Mouse (Mus musculus): ENCODE measurements around the gene Mad1l1. TPM values are rescaled to one million over a fixed set of nuclear protein-coding genes. Genes with fewer than 3 reads are reported as not detected.

Gene Mad1l1
- polyA plus RNA-seq, 1 experiment from 2014 or later, result 21.0 TPM

- H3K9ac ChIP-seq, result no peak overlapping the region
Measured at GRCm38 (mm10) chr5:140324058-140324457, 2.7 kb upstream of the Mad1l1 start.

GRCm38 (mm10) chr5:140321756-140322575 lies 614 bp upstream of the Mad1l1 start:
- H3K36me3 ChIP-seq (replicated peaks), result 0 out of 2 replicates have a peak, but pooled peaks cover 9% of the 10 kb centered on the region
- H3K4me3 ChIP-seq (replicated peaks), result peak overlapping the region; percentile 91
- H3K4me1 ChIP-seq (replicated peaks), result peaks cover 52% of the 10 kb centered on the region
- H3K27me3 ChIP-seq, result no peaks in the 10 kb centered on the region
- peak overlapping the region; percentile 85 for H3K4me2 ChIP-seq
- under 1% methylated on average over 17 of the region's 17 CpGs for WGBS (ENCODE audit: insufficient replicate concordance)
- peak overlapping the region; percentile 97 for H3K9ac ChIP-seq
- H3K9me3 ChIP-seq (replicated peaks), result no peaks in the 10 kb centered on the region
- peak; percentile 24 for ATAC-seq (ENCODE audit: insufficient read depth)
- H3K27ac ChIP-seq (replicated peaks), result peak overlapping the region; percentile 88

More at GRCm38 (mm10) chr5:140324058-140324457, 2.7 kb upstream of the Mad1l1 start:
- Histone ChIP-seq H3K36me3 (replicated peaks) (peaks cover 22% of the 10 kb centered on the region), H3K9me3 (replicated peaks) (no peaks in the 10 kb centered on the region), H3K4me1 (replicated peaks) (peaks cover 44% of the 10 kb centered on the region), H3K27ac (replicated peaks) (peak overlapping the region; percentile 38; the same call in 1 of the 2 replicates), H3K4me2 (peak overlapping the region; percentile 28), H3K4me3 (replicated peaks) (no peak overlapping the region), H3K27me3 (no peaks in the 10 kb centered on the region)
- WGBS (ENCODE audit: insufficient replicate concordance), result 47% methylated on average over 5 of the region's 5 CpGs
- no peak for ATAC-seq (ENCODE audit: insufficient read depth)

DNA sequence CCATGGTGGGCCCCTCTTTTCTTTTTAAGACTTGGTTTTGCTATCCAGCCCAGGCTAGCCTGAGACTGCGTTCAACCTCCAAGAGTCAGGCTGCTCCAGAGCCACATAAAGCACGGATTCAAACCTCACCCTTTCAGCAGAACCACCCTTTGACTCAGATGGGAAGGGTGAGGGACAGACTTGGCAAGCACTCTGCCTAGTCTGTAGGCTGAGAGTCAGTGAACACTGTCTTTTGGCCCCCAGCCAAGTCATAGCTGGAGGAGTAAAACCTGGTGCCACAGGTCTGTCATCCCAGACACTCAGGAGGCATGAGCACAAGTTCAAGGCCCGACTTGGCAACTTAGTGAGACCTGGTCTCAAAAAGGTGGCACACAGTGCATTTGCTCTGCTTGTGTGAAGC lies 4.6 kb downstream of the Mad1l1 start:
- no peak for ATAC-seq (ENCODE audit: insufficient read depth)
- H3K27ac ChIP-seq (replicated peaks), result no peak overlapping the region
- H3K27me3 ChIP-seq, result no peaks in the 10 kb centered on the region
- H3K9ac ChIP-seq, result no peak overlapping the region
- H3K4me1 ChIP-seq (replicated peaks), result peaks cover 27% of the 10 kb centered on the region
- no peaks in the 10 kb centered on the region for H3K9me3 ChIP-seq (replicated peaks)
- H3K36me3 ChIP-seq (replicated peaks), result peaks cover 33% of the 10 kb centered on the region
- H3K4me2 ChIP-seq, result no peak overlapping the region
- 75% methylated on average over 3 of the region's 3 CpGs for WGBS (ENCODE audit: insufficient replicate concordance)
- no peak overlapping the region for H3K4me3 ChIP-seq (replicated peaks)

GRCm38 (mm10) chr5:140307602-140308001 lies 13.8 kb downstream of the Mad1l1 start:
- Histone ChIP-seq H3K4me2 (no peak overlapping the region), H3K4me3 (replicated peaks) (no peak overlapping the region), H3K27me3 (no peaks in the 10 kb centered on the region), H3K4me1 (replicated peaks) (no peaks in the 10 kb centered on the region), H3K9ac (no peak overlapping the region), H3K9me3 (replicated peaks) (no peaks in the 10 kb centered on the region), H3K36me3 (replicated peaks) (peaks cover 92% of the 10 kb centered on the region), H3K27ac (replicated peaks) (no peak overlapping the region)
- 88% methylated on average over 14 of the region's 14 CpGs for WGBS (ENCODE audit: insufficient replicate concordance)
- ATAC-seq (ENCODE audit: insufficient read depth), result no peak

GRCm38 (mm10) chr5:140306016-140306415 lies 15.3 kb downstream of the Mad1l1 start:
- Histone ChIP-seq H3K9ac (no peak overlapping the region), H3K27me3 (no peaks in the 10 kb centered on the region), H3K36me3 (replicated peaks) (peaks cover 94% of the 10 kb centered on the region), H3K27ac (replicated peaks) (no peak overlapping the region), H3K9me3 (replicated peaks) (no peaks in the 10 kb centered on the region), H3K4me2 (no peak overlapping the region), H3K4me1 (replicated peaks) (no peaks in the 10 kb centered on the region), H3K4me3 (replicated peaks) (no peak overlapping the region)
- 85% methylated on average over 8 of the region's 8 CpGs for WGBS (ENCODE audit: insufficient replicate concordance)
- ATAC-seq (ENCODE audit: insufficient read depth), result no peak

GRCm38 (mm10) chr5:140298291-140298690 lies 23.1 kb downstream of the Mad1l1 start:
- Histone ChIP-seq H3K4me2 (no peak overlapping the region), H3K27ac (replicated peaks) (no peak overlapping the region), H3K4me1 (replicated peaks) (no peaks in the 10 kb centered on the region), H3K9ac (no peak overlapping the region), H3K27me3 (no peaks in the 10 kb centered on the region), H3K4me3 (replicated peaks) (no peak overlapping the region), H3K9me3 (replicated peaks) (no peaks in the 10 kb centered on the region), H3K36me3 (replicated peaks) (peaks cover 75% of the 10 kb centered on the region)
- WGBS (ENCODE audit: insufficient replicate concordance), result 80% methylated on average over 4 of the region's 4 CpGs
- ATAC-seq (ENCODE audit: insufficient read depth), result no peak

GRCm38 (mm10) chr5:140292152-140292551 lies 29.2 kb downstream of the Mad1l1 start:
- no peak for ATAC-seq (ENCODE audit: insufficient read depth)
- 80% methylated on average over 1 of the region's 1 CpGs for WGBS (ENCODE audit: insufficient replicate concordance)

GRCm38 (mm10) chr5:140289161-140289560 lies 32.2 kb downstream of the Mad1l1 start:
- ATAC-seq (ENCODE audit: insufficient read depth), result no peak
- Histone ChIP-seq H3K36me3 (replicated peaks) (peaks cover 77% of the 10 kb centered on the region), H3K9ac (no peak overlapping the region), H3K27ac (replicated peaks) (no peak overlapping the region), H3K4me3 (replicated peaks) (no peak overlapping the region), H3K27me3 (no peaks in the 10 kb centered on the region), H3K4me2 (no peak overlapping the region), H3K9me3 (replicated peaks) (no peaks in the 10 kb centered on the region), H3K4me1 (replicated peaks) (no peaks in the 10 kb centered on the region)
- WGBS (ENCODE audit: insufficient replicate concordance), result 88% methylated on average over 2 of the region's 2 CpGs

More at GRCm38 (mm10) chr5:140292152-140292551, 29.2 kb downstream of the Mad1l1 start:
- no peaks in the 10 kb centered on the region for H3K9me3 ChIP-seq (replicated peaks)
- no peaks in the 10 kb centered on the region for H3K27me3 ChIP-seq
- no peak overlapping the region for H3K4me3 ChIP-seq (replicated peaks)
- H3K27ac ChIP-seq (replicated peaks), result no peak overlapping the region
- H3K4me1 ChIP-seq (replicated peaks), result no peaks in the 10 kb centered on the region
- no peak overlapping the region for H3K4me2 ChIP-seq
- H3K9ac ChIP-seq, result no peak overlapping the region
- H3K36me3 ChIP-seq (replicated peaks), result peaks cover 79% of the 10 kb centered on the region

- no peak overlapping the region for H3K9ac ChIP-seq
- no peaks in the 10 kb centered on the region for H3K9me3 ChIP-seq (replicated peaks)
- peaks cover 73% of the 10 kb centered on the region for H3K36me3 ChIP-seq (replicated peaks)
- no peak for ATAC-seq (ENCODE audit: insufficient read depth)
- no peaks in the 10 kb centered on the region for H3K4me1 ChIP-seq (replicated peaks)
- no peak overlapping the region for H3K4me3 ChIP-seq (replicated peaks)
- 77% methylated on average over 3 of the region's 3 CpGs for WGBS (ENCODE audit: insufficient replicate concordance)
- no peak overlapping the region for H3K27ac ChIP-seq (replicated peaks)
- no peaks in the 10 kb centered on the region for H3K27me3 ChIP-seq
- no peak overlapping the region for H3K4me2 ChIP-seq
Measured at GRCm38 (mm10) chr5:140288287-140288686, 33.1 kb downstream of the Mad1l1 start.

- H3K4me2 ChIP-seq, result no peak overlapping the region
- no peaks in the 10 kb centered on the region for H3K4me1 ChIP-seq (replicated peaks)
- no peak for ATAC-seq (ENCODE audit: insufficient read depth)
- no peak overlapping the region for H3K9ac ChIP-seq
- no peaks in the 10 kb centered on the region for H3K9me3 ChIP-seq (replicated peaks)
- no peak overlapping the region for H3K27ac ChIP-seq (replicated peaks)
- peaks cover 42% of the 10 kb centered on the region for H3K36me3 ChIP-seq (replicated peaks)
- H3K4me3 ChIP-seq (replicated peaks), result no peak overlapping the region
- no peaks in the 10 kb centered on the region for H3K27me3 ChIP-seq
- 77% methylated on average over 2 of the region's 2 CpGs for WGBS (ENCODE audit: insufficient replicate concordance)
Measured at GRCm38 (mm10) chr5:140284761-140285160, 36.6 kb downstream of the Mad1l1 start.

DNA sequence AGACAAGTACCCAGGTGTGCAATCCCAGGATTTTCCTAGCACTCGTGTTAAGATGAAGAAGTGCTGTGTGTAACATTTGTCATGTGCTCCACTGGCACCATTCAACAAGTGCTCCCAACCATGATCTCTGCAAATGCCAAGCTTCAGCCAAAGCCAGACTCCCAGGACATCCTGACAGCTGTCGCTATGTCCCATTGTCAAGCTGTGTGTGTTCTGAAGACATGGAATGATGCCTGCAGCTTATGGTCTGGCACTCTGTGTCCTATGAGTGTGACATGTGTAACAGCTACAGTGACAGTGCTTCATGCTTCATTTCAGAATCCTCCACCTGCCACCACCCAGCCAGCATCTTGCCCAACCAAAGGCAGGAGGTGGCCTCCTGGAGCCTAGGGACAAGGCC lies 37.3 kb downstream of the Mad1l1 start:
- 77% methylated on average over 2 of the region's 2 CpGs for WGBS (ENCODE audit: insufficient replicate concordance)
- Histone ChIP-seq H3K27me3 (no peaks in the 10 kb centered on the region), H3K4me1 (replicated peaks) (no peaks in the 10 kb centered on the region), H3K9ac (no peak overlapping the region), H3K4me2 (no peak overlapping the region), H3K4me3 (replicated peaks) (no peak overlapping the region), H3K27ac (replicated peaks) (no peak overlapping the region), H3K9me3 (replicated peaks) (no peaks in the 10 kb centered on the region), H3K36me3 (replicated peaks) (peaks cover 42% of the 10 kb centered on the region)
- ATAC-seq (ENCODE audit: insufficient read depth), result no peak
